Mouse (Mus musculus): ENCODE measurements around the gene Ccdc84.
"Not testable (repeated sequence)": the region's sequence is repeated elsewhere in the genome, so short reads cannot be mapped to it uniquely, and the experiment has no call there.

The Ccdc84 gene

GRCm38 (mm10) chr9:44418519-44419385 lies at the start of gene Ccdc84:
TSS of gene Ccdc84 (minus strand) at chr9:44418569.
- DNase-seq: peak; percentile 44

- no peak for DNase-seq
Measured at GRCm38 (mm10) chr9:44461950-44462349, 43.6 kb upstream of the Ccdc84 start.

GRCm38 (mm10) chr9:44457035-44457742 lies 38.8 kb upstream of the Ccdc84 start:
- DNase-seq: peak; percentile 100

- DNase-seq: no peak
Measured at GRCm38 (mm10) chr9:44454891-44455220, 36.5 kb upstream of the Ccdc84 start, which contains the start of gene Upk2. TSS of gene Upk2 (minus strand) at chr9:44454976.

GRCm38 (mm10) chr9:44454132-44454890 lies 35.9 kb upstream of the Ccdc84 start:
- DNase-seq: peak; percentile 89

- DNase-seq: peak; percentile 26
Measured at GRCm38 (mm10) chr9:44450387-44450786, 32.0 kb upstream of the Ccdc84 start.

- not testable (repeated sequence) for DNase-seq
Measured at GRCm38 (mm10) chr9:44444402-44445025, 26.1 kb upstream of the Ccdc84 start.

- no peak for DNase-seq
Measured at GRCm38 (mm10) chr9:44440961-44441360, 22.6 kb upstream of the Ccdc84 start, which contains the start of gene Foxr1. TSS of gene Foxr1 (minus strand) at chr9:44441136.

- no peak for DNase-seq
Measured at GRCm38 (mm10) chr9:44435747-44436146, 17.4 kb upstream of the Ccdc84 start.

GRCm38 (mm10) chr9:44432577-44433185 lies 14.3 kb upstream of the Ccdc84 start:
- DNase-seq: no peak

GRCm38 (mm10) chr9:44423576-44423975 lies 5.2 kb upstream of the Ccdc84 start:
- no peak for DNase-seq

GRCm38 (mm10) chr9:44420280-44420898 lies 2.0 kb upstream of the Ccdc84 start:
- DNase-seq: no peak

GRCm38 (mm10) chr9:44419730-44420129 lies 1.4 kb upstream of the Ccdc84 start:
- not testable (repeated sequence) for DNase-seq

GRCm38 (mm10) chr9:44417892-44418363 lies 441 bp downstream of the Ccdc84 start:
- peak; percentile 96 for DNase-seq

GRCm38 (mm10) chr9:44417156-44417891 lies 1.0 kb downstream of the Ccdc84 start:
- no peak for DNase-seq

GRCm38 (mm10) chr9:44412781-44413180 lies 5.6 kb downstream of the Ccdc84 start:
- no peak for DNase-seq

- no peak for DNase-seq
Measured at GRCm38 (mm10) chr9:44412306-44412705, 6.1 kb downstream of the Ccdc84 start.

- no peak for DNase-seq
Measured at GRCm38 (mm10) chr9:44411601-44412130, 6.7 kb downstream of the Ccdc84 start.

GRCm38 (mm10) chr9:44410647-44411336 lies 7.6 kb downstream of the Ccdc84 start:
- no peak for DNase-seq

- DNase-seq: not testable (repeated sequence)
Measured at GRCm38 (mm10) chr9:44408693-44409092, 9.7 kb downstream of the Ccdc84 start.

Measured in retina, postnatal 1 day (tissue).